Mouse (Mus musculus) gastrocnemius, postnatal 14 days (tissue): Measurements from ENCODE around the gene Dach1. TPM values are rescaled to one million over a fixed set of nuclear protein-coding genes. Genes with fewer than 3 reads are reported as not detected.

Source experiments
- DNase-seq: peaks from one replicate; pipeline ENCODE4 v3.0.0; 2021; ENCODE audit warnings: mixed read lengths
- intact Hi-C: fragments of 180-260 bp; cut with DNase I; formaldehyde crosslinking; loops from one replicate; pipeline ENCODE4 v1.15.1; 2025; ENCODE audit warnings: low total_unique reads
- total RNA-seq, 2 experiments: library from RNA; stranded (reverse); gene quantifications; 2 replicates each; pipeline ENCODE4 v1.2.3; 2021

Dach1 gene
- total RNA-seq, 2 experiments from 2014 or later: 6.5 to 6.9 TPM

- no peak for DNase-seq
- intact Hi-C loops: no loop called here
Observed at GRCm38 (mm10) chr14:98049329-98049728, 120.2 kb downstream of the Dach1 start.

- intact Hi-C loops: no loop called here
- no peak for DNase-seq
Observed at GRCm38 (mm10) chr14:98048403-98048802, 121.2 kb downstream of the Dach1 start.

GRCm38 (mm10) chr14:98047670-98048069 is 121.9 kb downstream of the Dach1 start:
- intact Hi-C loops: no loop called here
- no peak for DNase-seq

GRCm38 (mm10) chr14:98046960-98047359 is 122.6 kb downstream of the Dach1 start:
- DNase-seq: no peak
- intact Hi-C loops: no loop called here

- no peak for DNase-seq
- intact Hi-C loops: no loop called here
Observed at GRCm38 (mm10) chr14:98038524-98038923, 131.0 kb downstream of the Dach1 start.

GRCm38 (mm10) chr14:98037175-98037574 is 132.4 kb downstream of the Dach1 start:
- intact Hi-C loops: no loop called here
- no peak for DNase-seq

GRCm38 (mm10) chr14:98035261-98035660 is 134.3 kb downstream of the Dach1 start:
- intact Hi-C loops: no loop called here
- DNase-seq: no peak

GRCm38 (mm10) chr14:98023540-98023939 is 146.0 kb downstream of the Dach1 start:
- intact Hi-C loops: no loop called here
- DNase-seq: no peak

GRCm38 (mm10) chr14:98014053-98014452 is 155.5 kb downstream of the Dach1 start:
- intact Hi-C loops: no loop called here
- DNase-seq: no peak

- intact Hi-C loops: no loop called here
- no peak for DNase-seq
Observed at GRCm38 (mm10) chr14:98008501-98008900, 161.1 kb downstream of the Dach1 start.

- intact Hi-C loops: no loop called here
- no peak for DNase-seq
Observed at GRCm38 (mm10) chr14:98002021-98002680, 167.4 kb downstream of the Dach1 start.

- intact Hi-C loops: no loop called here
- no peak for DNase-seq
Observed at GRCm38 (mm10) chr14:97998584-97998983, 171.0 kb downstream of the Dach1 start.

- intact Hi-C loops: no loop called here
- DNase-seq: no peak
Observed at GRCm38 (mm10) chr14:97983251-97983650, 186.3 kb downstream of the Dach1 start.

- intact Hi-C loops: no loop called here
- no peak for DNase-seq
Observed at GRCm38 (mm10) chr14:97982676-97983075, 186.9 kb downstream of the Dach1 start.

- intact Hi-C loops: no loop called here
- DNase-seq: no peak
Observed at GRCm38 (mm10) chr14:97980879-97981278, 188.7 kb downstream of the Dach1 start.

- intact Hi-C loops: no loop called here
- no peak for DNase-seq
Observed at GRCm38 (mm10) chr14:97976091-97976490, 193.5 kb downstream of the Dach1 start.

- intact Hi-C loops: no loop called here
- no peak for DNase-seq
Observed at GRCm38 (mm10) chr14:97975447-97975846, 194.1 kb downstream of the Dach1 start.

- intact Hi-C loops: no loop called here
- no peak for DNase-seq
Observed at GRCm38 (mm10) chr14:97964543-97965069, 205.0 kb downstream of the Dach1 start.

GRCm38 (mm10) chr14:97963624-97964023 is 205.9 kb downstream of the Dach1 start:
- DNase-seq: no peak
- intact Hi-C loops: no loop called here

GRCm38 (mm10) chr14:97956356-97956755 is 213.2 kb downstream of the Dach1 start:
- DNase-seq: no peak
- intact Hi-C loops: no loop called here

- intact Hi-C loops: no loop called here
- DNase-seq: no peak
Observed at GRCm38 (mm10) chr14:97945471-97945870, 224.1 kb downstream of the Dach1 start.
